Mouse (Mus musculus) adrenal gland, postnatal 36 days (tissue): ENCODE measurements around the gene Gm21976. TPM values are rescaled to one million over a fixed set of nuclear protein-coding genes. Genes with fewer than 3 reads are reported as not detected.

Experiments used
- DNase-seq, 2 experiments: peaks; one replicate each; pipeline ENCODE4 v3.0.0; 2021; ENCODE audit warnings: mixed read lengths in 1 of 2
- total RNA-seq, 2 experiments: library from RNA; stranded (reverse); gene quantifications; 2 replicates each; pipeline ENCODE4 v1.2.3; 2021

Gm21976 gene
- total RNA-seq, 2 experiments from 2014 or later, result not detected

DNA sequence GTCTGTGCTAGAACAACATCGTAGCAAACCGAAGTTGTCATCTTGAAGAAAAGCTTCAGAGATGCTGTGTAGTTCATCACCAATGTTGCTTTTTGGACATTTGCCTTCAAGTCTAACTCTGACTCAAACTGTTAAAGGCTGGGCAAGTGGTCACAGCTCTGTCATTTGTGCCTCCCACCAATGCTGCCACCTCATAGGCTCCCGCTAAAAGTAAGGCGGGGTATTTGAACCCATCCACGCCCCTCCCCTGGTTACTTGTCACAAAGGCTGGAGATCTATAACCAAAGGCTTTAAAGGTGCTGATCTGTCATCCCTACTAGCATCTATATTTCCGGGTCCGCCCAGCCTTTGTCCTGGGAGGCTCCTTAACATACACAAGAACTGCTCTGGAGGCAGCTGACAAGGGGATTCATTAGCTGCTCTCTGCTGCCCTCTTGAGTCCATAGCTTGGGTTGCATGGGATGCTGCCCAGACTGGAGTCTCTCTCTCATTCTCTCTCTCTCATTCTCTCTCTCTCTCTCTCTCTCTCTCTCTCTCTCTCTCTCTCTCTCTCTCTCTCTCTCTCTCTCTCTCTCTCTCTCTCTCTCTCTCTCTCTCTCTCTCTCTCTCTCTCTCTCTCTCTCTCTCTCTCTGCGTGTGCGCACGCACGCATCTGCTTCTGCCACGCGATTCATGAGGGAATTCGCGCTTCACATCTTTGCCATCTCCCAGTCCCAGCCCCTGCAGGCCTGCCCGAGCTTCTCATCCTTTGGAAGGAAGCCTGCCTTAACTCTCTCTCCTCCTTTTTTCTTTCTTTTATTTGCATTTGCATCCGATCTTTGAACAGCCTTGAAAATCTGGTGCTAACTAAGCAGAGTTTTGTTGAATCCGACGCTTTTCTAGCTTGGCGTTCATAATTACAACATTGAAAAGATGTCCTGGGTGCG lies 19.4 kb downstream of the Gm21976 start:
- peak; percentile 75 to 84 for DNase-seq

DNA sequence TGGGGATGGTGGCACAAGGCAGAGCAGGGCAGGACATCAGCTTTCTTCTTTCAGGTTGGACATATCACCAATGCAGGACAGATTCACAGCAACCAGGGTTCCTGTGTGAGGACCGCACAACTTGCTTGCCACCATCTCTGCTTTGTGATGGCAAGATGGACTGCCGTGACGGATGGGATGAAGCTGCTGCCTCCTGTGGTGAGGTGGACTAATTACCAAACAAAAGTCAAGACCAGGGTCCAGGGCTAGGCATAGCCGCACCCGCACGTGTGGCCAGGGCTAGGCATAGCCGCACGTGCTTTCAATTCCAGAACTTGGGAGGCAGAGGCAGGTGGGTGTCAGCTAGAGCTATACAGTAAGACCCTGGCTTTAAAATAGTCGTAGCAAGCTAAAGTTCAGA lies 25.6 kb downstream of the Gm21976 start:
- DNase-seq, result no peak

DNA sequence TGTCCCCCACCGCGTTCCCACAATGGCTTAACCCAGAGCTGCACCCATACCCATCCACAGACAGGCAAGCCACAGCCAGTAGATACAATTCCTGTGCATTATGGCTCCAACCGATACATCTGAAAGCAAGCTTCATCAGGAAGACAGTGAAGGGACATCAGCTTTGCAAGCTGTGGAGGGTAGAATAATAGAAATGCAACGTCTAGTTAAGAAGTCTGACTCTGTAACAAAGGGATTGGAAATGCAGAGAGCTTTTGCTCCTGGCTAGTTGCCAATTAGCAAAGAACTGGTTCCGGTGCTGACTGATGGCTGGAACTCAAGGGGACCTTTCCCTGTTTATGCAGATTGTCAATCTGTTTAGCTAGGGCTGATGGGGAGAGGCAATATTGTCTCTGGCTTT lies 26.7 kb downstream of the Gm21976 start:
- DNase-seq, result no peak

DNA sequence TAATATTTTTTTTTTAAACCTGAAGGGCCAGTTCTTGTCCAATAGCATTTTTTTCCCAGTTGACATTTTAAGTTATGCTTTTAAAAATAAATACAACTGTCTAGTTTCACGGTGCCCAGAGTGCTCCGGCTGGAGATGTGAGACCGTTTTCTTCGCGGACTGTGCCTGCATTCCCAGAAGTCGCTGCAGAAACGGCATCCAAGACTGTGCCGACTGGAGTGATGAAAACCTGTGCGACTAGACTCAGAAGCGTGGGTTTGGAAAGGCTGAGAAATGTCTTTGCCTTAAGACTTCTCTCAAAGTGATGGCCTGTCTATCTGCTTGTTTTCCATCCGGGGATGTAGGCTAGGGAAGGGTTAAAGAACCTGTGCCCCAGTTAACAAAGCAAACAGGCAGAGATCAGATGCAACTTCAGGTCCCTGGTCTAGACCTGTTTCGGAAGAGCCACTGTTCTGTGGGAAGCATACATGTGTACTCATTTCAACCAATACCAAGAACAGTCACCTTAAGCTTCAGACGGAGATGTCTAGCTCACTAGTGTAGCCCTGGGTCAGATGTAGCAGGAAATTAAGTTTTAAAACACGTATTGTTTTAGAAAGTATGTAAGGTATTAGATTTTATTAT lies 27.3 kb downstream of the Gm21976 start:
- DNase-seq, result no peak

DNA sequence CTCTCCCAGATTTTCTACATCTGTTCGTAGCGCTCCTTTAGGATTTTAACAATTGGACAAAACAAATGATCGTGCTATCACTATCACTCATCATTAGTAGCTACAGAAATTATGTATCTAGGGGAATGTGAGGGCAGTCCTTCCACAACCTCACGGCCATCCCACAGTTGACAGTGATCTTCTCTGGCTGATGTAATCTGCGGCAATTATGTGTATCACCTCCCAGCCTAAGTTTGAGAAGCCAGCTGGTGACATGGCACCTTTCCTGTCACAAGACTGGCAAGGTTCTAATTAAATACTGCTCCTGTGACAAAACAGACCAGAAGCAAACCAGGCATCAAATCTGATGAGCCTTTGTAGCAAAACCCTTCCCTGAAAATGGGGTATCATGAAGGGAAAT lies 28.3 kb downstream of the Gm21976 start:
- DNase-seq, result no peak

DNA sequence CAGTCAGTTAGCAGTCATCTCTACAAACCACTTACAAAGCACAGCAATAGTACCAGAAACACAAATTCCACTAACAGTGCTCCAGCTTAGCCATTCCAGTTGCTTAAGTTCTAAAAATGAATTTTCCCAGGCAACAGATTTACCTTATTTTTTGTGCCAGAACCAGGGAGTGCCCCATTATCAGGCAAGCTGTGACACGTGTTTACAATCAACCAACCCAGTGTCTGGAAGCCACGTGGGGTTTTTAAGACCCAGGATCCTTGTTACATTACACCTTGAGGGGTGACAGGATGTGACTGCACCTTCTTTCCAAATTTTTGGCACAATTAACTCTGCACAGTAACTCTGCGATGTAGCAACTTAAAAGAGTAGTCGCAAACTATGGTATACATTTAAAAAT lies 29.0 kb downstream of the Gm21976 start:
- no peak for DNase-seq

DNA sequence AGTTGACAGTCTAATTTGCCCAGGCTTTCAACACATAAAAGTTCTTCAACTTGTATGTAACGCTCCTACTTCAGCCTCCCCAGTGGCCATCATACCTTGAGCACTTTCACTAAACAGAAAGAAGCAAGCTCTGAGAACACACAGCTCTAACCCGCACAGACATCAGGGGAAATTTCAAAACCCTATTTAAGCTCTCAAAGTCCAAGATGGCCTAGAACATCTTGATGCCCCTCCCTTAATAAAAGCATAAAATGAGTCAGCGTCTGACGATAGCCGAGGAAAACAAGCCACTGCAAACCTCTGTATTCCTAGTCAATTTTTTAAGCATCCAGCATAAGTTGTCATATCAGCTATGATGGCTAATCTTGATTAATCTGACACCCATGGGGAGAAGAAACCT lies 31.9 kb downstream of the Gm21976 start:
- no peak for DNase-seq

DNA sequence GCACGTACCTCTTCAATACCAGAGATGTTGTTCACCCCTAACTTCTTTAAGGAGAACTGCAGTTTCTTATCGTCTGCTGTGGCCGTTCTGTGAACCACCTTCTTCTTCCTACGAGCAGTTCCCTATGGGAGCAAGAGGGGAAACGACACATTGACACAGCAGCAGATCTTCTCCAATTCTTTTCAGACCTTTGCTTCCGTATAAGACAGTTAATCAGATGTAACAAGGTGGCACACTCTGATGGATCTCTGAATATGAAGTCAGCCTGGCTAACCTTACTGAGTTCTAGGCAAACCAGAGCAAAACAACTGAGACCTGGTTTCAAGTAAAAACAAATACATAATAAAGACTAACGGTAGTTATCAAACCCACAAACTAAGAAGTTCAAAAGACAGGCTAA lies 33.9 kb downstream of the Gm21976 start:
- no peak for DNase-seq

DNA sequence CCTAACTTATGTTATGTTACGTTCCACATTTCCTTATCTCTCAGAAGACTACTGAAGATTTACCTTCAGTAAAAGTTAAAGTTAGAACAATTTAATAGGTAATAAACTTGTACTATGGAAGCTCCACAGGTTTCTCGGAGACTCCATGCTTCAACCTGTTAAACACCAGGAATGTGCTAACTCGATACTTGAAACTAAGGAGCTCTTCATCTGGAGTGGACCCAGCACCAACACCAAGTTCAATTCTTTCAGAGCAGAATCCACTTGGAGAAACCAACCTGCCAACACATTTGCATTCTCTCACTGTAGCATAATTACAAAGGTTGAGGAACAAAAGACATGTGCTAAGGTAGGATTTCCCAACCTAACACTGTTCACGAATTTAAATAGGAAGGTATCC lies 35.4 kb downstream of the Gm21976 start:
- no peak for DNase-seq

DNA sequence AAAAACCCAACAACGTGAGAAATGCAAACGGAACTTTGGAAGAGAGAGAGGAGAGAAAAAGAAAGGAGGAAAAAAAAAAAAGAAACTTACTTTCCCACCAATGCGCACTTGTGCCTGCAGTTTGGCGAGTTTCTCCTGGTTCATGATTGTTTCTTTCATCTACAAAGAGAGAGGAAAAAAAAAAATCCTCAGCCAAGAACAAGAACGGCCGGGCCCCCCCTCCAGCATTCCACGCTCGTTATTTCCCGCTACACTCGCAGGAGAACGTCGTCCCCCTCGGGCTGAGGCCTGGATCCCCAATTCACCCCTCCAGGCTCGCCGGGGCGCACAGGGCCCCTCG lies 36.4 kb downstream of the Gm21976 start:
- no peak for DNase-seq

DNA sequence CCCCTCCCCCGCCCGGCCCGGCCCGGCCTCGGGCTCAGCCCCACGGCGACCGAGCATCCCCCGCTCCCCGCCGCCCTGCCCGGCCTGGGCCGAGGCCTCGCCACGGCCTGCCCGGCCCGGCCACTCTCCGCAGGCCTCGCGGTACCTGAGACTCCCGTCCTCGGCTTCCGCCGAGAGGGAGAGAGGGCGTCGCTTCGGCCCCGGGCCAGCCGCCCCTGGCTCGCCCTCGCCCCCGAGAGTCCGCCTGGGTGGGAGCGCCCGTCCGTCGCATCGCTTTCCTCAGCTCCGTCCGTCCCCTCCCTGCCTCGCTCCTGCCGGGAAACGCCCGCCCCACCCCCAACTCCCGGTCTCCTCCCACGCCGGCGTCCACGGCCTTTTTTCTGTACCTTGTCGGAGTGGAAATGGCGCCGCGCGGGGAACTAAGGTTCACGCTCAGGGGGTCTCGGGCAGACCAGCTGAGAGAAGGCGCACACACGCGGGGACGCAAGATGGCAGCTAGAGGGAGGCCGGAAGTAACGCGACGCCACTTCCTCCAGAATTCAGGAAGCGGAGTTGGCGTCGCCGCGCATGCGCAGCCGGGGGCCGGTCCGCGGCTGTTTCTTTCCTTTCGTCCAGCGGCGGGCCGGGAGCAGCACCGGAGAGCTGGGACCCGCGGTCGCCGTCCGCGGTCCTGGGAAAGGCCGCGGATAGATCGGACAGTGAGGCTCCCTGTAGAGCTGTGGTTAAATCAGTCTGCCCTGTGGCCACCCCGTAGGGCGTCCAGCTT lies 37.0 kb downstream of the Gm21976 start, which contains the start of gene Btf3:
TSS of gene Btf3 (minus strand) at position 527 of the 766 bp plus-strand sequence.
- peak; percentile 96 to 98 for DNase-seq

DNA sequence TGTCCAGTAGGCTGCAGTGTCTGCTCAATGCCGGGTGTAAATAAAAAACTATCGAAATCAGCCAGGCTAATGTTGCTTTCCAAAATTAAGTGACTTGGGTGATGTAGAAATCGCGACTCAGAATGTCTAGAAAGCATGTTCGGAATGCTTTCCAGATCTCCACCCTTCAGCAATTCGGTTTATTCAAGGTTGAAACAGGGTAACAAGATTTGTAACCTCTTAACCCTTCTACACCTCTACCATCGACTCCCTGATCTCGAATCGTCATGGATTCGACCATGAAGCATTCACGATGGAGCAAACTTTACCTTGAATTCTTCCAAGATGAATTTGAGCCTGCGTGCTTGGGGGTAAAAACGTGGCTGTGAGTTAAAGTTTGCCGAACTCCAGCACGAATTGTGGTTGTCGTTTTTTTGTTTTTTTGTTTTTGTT lies 37.6 kb downstream of the Gm21976 start:
- DNase-seq, result peak in 1 of 2 experiments; percentile 6

DNA sequence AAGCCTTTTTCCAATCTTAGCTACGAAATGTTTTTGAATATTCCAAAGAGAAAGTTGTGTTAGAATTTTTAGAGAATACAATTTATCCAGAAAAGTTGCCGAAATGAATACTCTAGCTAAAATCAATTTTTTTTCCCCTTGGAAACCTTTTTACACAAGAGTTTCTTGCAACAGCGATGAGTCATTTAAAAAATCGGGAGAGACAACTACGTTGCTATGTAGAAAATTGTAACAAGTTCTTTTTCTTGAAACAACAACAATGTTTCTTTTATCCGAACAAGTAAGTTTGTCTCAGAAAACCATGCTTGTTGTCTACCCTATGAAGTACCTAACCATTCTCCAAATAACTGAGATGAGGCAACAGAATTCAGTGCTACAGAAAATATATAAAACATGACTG lies 38.2 kb downstream of the Gm21976 start:
- DNase-seq, result no peak

DNA sequence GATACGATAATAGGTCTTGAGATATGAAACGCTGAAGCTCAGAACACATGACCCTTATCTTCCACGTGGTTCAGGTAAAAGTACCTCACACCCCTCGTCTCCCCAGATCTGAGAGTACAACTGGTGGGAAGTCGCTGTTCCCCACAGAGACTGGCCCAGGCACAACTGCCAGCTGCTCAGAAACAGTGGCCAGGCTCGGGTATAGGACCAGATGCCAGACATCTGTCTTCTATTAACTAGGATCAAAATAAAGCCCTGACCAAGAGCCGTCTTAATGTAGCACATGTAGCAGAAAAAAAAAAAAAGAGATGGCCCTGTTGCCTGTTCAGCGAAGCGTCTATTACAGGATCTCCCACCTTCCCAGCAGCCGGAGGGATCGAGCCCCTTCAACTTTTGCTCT lies 45.3 kb downstream of the Gm21976 start:
- no peak for DNase-seq

DNA sequence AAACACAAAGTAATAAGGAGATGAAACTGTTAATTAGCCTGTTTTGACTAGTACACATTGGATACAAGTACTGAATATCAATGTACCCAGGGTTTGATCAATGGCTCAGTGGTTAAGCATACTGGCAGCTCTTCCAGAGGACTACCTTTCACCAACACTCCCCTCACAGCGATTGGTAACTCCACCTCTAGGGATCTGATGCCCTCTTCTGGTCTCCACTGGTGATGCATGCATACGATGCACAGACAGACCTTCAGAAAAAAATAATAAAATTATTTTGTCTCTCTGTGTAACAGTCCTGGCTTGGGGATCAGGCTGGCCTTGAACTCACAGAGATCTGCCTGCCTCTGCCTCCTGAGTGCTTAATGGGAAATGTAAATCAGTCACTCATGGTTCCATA lies 52.4 kb downstream of the Gm21976 start:
- peak; percentile 32 to 50 for DNase-seq

DNA sequence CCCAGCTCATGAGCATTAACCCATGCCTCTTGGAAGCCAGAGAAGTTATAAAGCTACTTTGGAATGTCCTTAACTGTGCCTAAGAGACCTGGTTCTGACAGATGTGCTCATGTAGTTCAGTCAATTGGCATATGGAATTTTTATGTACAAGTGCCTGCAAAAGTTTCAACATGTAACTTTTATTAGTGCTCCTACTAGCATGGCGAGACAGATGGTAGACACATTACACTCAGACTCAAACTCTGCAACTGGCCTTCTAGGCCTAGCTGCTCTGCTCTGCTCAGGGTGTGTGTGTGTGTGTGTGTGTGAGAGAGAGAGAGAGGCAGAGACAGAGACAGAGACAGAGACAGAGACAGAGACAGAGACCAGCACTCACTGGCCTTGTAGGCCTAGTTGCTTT lies 56.5 kb downstream of the Gm21976 start:
- no peak for DNase-seq

DNA sequence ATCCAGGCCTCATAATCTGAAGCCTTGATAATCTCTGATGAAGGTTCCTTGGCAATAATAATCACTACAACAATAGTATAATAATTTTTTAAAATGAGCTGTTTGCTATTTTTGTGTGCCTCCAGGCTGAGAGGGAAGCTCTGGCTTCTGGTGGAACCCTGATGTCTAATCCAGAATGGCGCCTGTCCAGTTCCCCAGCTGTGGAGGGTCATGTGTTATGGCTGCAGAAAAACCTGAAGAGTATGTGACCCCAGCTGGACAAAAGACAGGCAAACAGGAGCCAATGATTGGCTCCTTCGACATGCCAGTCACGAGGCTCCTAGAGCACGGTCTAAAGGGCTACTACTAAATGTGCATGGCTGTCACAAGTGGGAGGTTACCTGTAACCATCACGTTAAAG lies 60.8 kb downstream of the Gm21976 start:
- no peak for DNase-seq

DNA sequence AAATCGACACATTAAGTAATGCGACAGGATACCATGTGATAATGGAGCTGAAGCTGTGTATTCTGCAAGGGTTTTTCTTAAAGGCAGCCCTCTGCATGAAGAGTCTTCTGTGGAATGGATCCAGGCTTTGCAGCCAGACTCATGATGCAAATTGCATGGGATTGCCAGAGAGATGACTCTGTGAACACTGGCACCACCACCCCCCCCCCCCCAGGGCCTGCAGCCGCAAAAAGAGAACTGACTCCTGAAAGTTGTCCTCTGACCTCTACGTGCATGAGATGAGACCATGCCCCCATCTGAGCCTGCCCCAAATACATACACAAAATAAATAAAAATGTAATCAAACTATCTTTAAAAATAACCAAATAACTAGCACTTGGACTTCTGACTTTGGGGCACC lies 69.8 kb downstream of the Gm21976 start:
- DNase-seq, result no peak

DNA sequence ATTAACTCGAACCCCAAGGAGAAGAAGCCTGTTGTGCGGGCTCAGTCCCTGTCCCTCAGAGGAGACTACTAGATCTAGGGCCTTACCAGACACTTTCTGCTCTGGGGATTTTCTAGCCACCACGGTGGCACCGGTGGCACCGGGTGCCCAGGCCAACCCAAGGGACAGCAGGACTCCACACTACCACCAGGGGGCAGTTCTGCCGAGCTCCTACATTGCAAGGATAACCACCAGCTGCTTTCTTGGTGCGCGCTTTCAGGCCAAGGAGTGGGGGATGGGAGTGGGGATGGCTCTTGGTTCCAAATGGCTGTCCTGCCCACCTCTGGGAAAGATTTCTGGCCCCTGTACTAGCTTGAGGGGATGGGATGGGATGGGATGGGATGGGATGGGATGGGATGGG lies 71.8 kb downstream of the Gm21976 start:
- peak; percentile 48 to 60 for DNase-seq

DNA sequence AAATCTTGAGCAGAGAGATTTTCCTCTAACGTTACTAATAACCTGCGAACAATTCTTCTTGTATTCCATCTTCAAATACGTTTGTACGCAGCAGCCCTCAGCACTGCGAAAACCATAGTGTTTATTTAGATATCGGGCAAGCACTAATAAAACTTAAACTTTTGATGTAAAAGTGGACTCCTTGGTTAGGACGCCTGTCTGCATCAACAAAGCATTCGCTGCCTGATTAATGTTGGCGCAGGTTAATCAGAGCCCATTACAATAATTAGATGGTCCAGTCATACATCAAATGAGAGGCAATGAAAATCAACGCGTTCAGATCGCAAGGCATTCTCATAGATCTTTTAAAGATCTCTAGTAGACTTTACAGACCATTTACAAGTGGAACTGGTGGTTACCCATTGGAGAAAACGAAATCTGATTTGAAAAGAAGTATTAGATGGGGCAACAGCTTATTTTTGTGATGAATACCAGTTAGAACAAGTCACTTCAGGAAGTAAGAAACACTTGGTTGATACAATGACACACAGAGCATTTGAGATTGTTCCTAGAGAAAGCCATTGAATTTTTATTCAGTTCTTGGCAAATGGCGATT lies 72.8 kb downstream of the Gm21976 start:
- no peak for DNase-seq

DNA sequence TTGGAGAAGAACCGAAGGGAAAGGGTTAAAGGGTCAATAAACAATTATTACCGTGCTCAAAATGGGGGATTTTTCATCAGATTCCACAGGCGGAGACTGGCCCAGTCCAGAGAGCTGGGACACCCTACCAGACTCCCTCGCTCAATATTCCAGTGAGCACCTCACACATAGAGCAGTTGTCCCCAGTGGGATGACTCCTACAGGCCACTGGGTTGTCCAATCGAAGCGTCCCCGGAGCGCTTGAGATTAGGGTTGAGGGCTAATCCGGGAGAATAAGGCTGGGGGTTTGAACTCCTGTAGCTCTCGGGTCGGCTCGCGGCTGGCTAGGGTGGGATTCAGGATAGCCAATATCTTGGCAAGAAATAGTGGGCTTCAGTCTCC lies 74.0 kb downstream of the Gm21976 start:
- no peak for DNase-seq

DNA sequence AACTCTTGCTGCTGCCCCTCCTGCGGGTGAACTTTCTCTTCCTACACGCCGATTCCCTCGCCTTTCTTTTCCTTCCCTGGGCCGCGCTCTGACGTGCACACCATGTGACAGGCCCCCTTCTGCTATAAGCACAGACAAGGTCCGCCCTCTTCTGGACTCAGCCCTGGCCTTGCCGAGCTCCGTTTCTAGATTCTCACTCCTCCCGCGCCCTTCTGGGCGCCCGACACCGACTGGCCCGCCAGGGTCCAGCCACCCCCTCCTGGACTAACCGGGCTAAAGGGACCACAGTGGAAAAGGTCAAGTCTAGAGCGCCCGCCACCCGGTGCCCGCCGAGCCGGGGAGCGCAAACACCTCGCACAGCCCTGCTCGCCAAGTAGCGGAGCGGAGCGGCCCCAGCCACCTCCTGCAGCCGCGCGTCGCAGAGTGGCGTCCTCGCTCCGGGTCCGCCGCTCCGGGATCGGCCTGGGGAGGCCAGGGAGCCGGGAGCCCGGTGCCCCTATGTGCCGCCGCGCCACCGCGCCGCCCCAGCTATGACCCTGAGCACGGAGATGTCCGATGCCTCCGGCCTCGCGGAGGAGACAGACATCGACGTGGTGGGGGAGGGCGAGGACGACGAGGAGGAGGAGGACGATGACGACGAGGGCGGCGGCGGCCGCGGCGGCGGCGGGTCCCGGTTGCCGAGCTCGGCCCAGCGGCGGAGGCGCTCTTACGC lies 74.6 kb downstream of the Gm21976 start, which contains the start of gene Foxd1:
TSS of gene Foxd1 (plus strand) at position 153 of the 712 bp plus-strand sequence.
- peak; percentile 40 to 43 for DNase-seq
